Mouse (Mus musculus): ENCODE results near the gene Mvp. TPM values are rescaled to one million over a fixed set of nuclear protein-coding genes. Genes with fewer than 3 reads are reported as not detected.

Mvp gene
- polyA plus RNA-seq (2015; fragmentation: Nextera tagmentation; extraction: Ambion mirVana), result 13.1 and 17.0 TPM in 2 replicates

GRCm38 (mm10) chr7:127014320-127014719, at the start of gene Mvp:
Gene Mvp (minus strand): TSS chr7:127014621.
- no peaks in the 10 kb centered on the region for H3K27me3 ChIP-seq
- H3K4me3 ChIP-seq, result peak within 1 kb of the TSS; percentile 70
- 0 out of 2 replicates have a peak within 1 kb of the TSS, but pooled peaks have one; percentile 8 for H3K27ac ChIP-seq
- WGBS, result 39% methylated on average over 11 of the region's 11 CpGs
- ATAC-seq (ENCODE audit: insufficient number of reproducible peaks, low FRiP score, low TSS enrichment, low read depth), result no peak
- peaks cover 44% of the 10 kb centered on the region for H3K4me1 ChIP-seq
- peak within 1 kb of the TSS; percentile 32 for H3K4me2 ChIP-seq
- H3K36me3 ChIP-seq, result peaks cover 42% of the 10 kb centered on the region
- H3K9me3 ChIP-seq, result no peaks in the 10 kb centered on the region
- H3K9ac ChIP-seq, result 0 out of 2 replicates have a peak within 1 kb of the TSS, but pooled peaks have one; percentile 76

- H3K27me3 ChIP-seq, result no peaks in the 10 kb centered on the region; the same call in 1 of the 2 replicates
Observed at GRCm38 (mm10) chr7:127055026-127055585, 40.7 kb upstream of the Mvp start.

GRCm38 (mm10) chr7:127041851-127042672, 27.6 kb upstream of the Mvp start, which contains the start of gene Kif22:
Gene Kif22 (minus strand): TSS chr7:127042471.
- Histone ChIP-seq H3K27me3 (no peaks in the 10 kb centered on the region), H3K4me2 (peak within 1 kb of the TSS; percentile 90), H3K36me3 (peaks cover 3% of the 10 kb centered on the region; the same call in 1 of the 2 replicates), H3K9ac (peak within 1 kb of the TSS; percentile 81), H3K27ac (peak within 1 kb of the TSS; percentile 84), H3K9me3 (no peaks in the 10 kb centered on the region), H3K4me1 (peaks cover 20% of the 10 kb centered on the region), H3K4me3 (peak within 1 kb of the TSS; percentile 89)
- under 1% methylated on average over 53 of the region's 53 CpGs for WGBS
- ATAC-seq (ENCODE audit: insufficient number of reproducible peaks, low FRiP score, low TSS enrichment, low read depth), result peak; percentile 84; the same call in 1 of the 2 replicates

More at GRCm38 (mm10) chr7:127055026-127055585, 40.7 kb upstream of the Mvp start:
- Histone ChIP-seq H3K4me2 (no peak overlapping the region), H3K9ac (no peak overlapping the region), H3K4me1 (no peaks in the 10 kb centered on the region), H3K27ac (no peak overlapping the region), H3K4me3 (no peak overlapping the region), H3K36me3 (no peaks in the 10 kb centered on the region), H3K9me3 (no peaks in the 10 kb centered on the region)
- ATAC-seq (ENCODE audit: insufficient number of reproducible peaks, low FRiP score, low TSS enrichment, low read depth), result no peak
- WGBS, result 63% methylated on average over 5 of the region's 5 CpGs

- H3K36me3 ChIP-seq, result peaks cover 68% of the 10 kb centered on the region
- no peaks in the 10 kb centered on the region for H3K9me3 ChIP-seq
- 88% methylated on average over 1 of the region's 1 CpGs for WGBS
- no peak overlapping the region for H3K4me2 ChIP-seq
- H3K27me3 ChIP-seq, result no peaks in the 10 kb centered on the region
- peaks cover 7% of the 10 kb centered on the region for H3K4me1 ChIP-seq
- H3K4me3 ChIP-seq, result no peak overlapping the region
- H3K27ac ChIP-seq, result no peak overlapping the region
- ATAC-seq (ENCODE audit: insufficient number of reproducible peaks, low FRiP score, low TSS enrichment, low read depth), result no peak
- H3K9ac ChIP-seq, result no peak overlapping the region
Observed at GRCm38 (mm10) chr7:127031244-127031643, 16.8 kb upstream of the Mvp start.

- H3K4me1 ChIP-seq, result peaks cover 7% of the 10 kb centered on the region
- 100% methylated on average over 1 of the region's 1 CpGs for WGBS
- H3K27ac ChIP-seq, result no peak overlapping the region
- no peak overlapping the region for H3K4me3 ChIP-seq
- peaks cover 60% of the 10 kb centered on the region for H3K36me3 ChIP-seq
- no peaks in the 10 kb centered on the region for H3K27me3 ChIP-seq
- H3K9me3 ChIP-seq, result no peaks in the 10 kb centered on the region
- no peak overlapping the region for H3K4me2 ChIP-seq
- ATAC-seq (ENCODE audit: insufficient number of reproducible peaks, low FRiP score, low TSS enrichment, low read depth), result no peak
- no peak overlapping the region for H3K9ac ChIP-seq
Observed at GRCm38 (mm10) chr7:127030172-127030571, 15.8 kb upstream of the Mvp start.

GRCm38 (mm10) chr7:127027885-127028284, 13.5 kb upstream of the Mvp start:
- no peaks in the 10 kb centered on the region for H3K9me3 ChIP-seq
- H3K4me1 ChIP-seq, result peaks cover 28% of the 10 kb centered on the region
- H3K27ac ChIP-seq, result peak overlapping the region; percentile 98
- 60% methylated on average over 8 of the region's 8 CpGs for WGBS
- H3K4me3 ChIP-seq, result peak overlapping the region; percentile 88
- H3K36me3 ChIP-seq, result peaks cover 58% of the 10 kb centered on the region
- no peaks in the 10 kb centered on the region for H3K27me3 ChIP-seq
- peak overlapping the region; percentile 48; the same call in 1 of the 2 replicates for H3K9ac ChIP-seq
- no peak for ATAC-seq (ENCODE audit: insufficient number of reproducible peaks, low FRiP score, low TSS enrichment, low read depth)
- peak overlapping the region; percentile 82 for H3K4me2 ChIP-seq

GRCm38 (mm10) chr7:127026984-127027726, 12.7 kb upstream of the Mvp start, which contains the start of gene Maz:
Gene Maz (minus strand): TSS chr7:127027037.
- Histone ChIP-seq H3K27ac (peak within 1 kb of the TSS; percentile 98), H3K9me3 (no peaks in the 10 kb centered on the region), H3K4me3 (peak within 1 kb of the TSS; percentile 88), H3K27me3 (no peaks in the 10 kb centered on the region), H3K4me2 (peak within 1 kb of the TSS; percentile 82), H3K4me1 (peaks cover 35% of the 10 kb centered on the region), H3K36me3 (peaks cover 58% of the 10 kb centered on the region), H3K9ac (peak within 1 kb of the TSS; percentile 97)
- ATAC-seq (ENCODE audit: insufficient number of reproducible peaks, low FRiP score, low TSS enrichment, low read depth), result peak; percentile 92
- 0% methylated on average over 43 of the region's 63 CpGs for WGBS

- peaks cover 39% of the 10 kb centered on the region for H3K4me1 ChIP-seq
- peak overlapping the region; percentile 82 for H3K4me2 ChIP-seq
- peak overlapping the region; percentile 97 for H3K9ac ChIP-seq
- H3K27me3 ChIP-seq, result no peaks in the 10 kb centered on the region
- no peak; the same call in 1 of the 2 replicates for ATAC-seq (ENCODE audit: insufficient number of reproducible peaks, low FRiP score, low TSS enrichment, low read depth)
- 1% methylated on average over 20 of the region's 48 CpGs for WGBS
- H3K9me3 ChIP-seq, result no peaks in the 10 kb centered on the region
- peaks cover 53% of the 10 kb centered on the region for H3K36me3 ChIP-seq
- peak overlapping the region; percentile 98 for H3K27ac ChIP-seq
- peak overlapping the region; percentile 88 for H3K4me3 ChIP-seq
Observed at GRCm38 (mm10) chr7:127026616-127026983, 12.2 kb upstream of the Mvp start.

GRCm38 (mm10) chr7:127026161-127026600, 11.8 kb upstream of the Mvp start:
- peak overlapping the region; percentile 88 for H3K4me3 ChIP-seq
- no peaks in the 10 kb centered on the region for H3K27me3 ChIP-seq
- peaks cover 49% of the 10 kb centered on the region for H3K36me3 ChIP-seq
- peak overlapping the region; percentile 82 for H3K4me2 ChIP-seq
- H3K9me3 ChIP-seq, result no peaks in the 10 kb centered on the region
- under 1% methylated on average over 44 of the region's 48 CpGs for WGBS
- peak overlapping the region; percentile 98 for H3K27ac ChIP-seq
- ATAC-seq (ENCODE audit: insufficient number of reproducible peaks, low FRiP score, low TSS enrichment, low read depth), result peak; percentile 27
- H3K4me1 ChIP-seq, result peaks cover 44% of the 10 kb centered on the region
- H3K9ac ChIP-seq, result peak overlapping the region; percentile 97

GRCm38 (mm10) chr7:127025556-127026160, 11.2 kb upstream of the Mvp start:
- H3K36me3 ChIP-seq, result peaks cover 44% of the 10 kb centered on the region
- peaks cover 48% of the 10 kb centered on the region for H3K4me1 ChIP-seq
- no peak for ATAC-seq (ENCODE audit: insufficient number of reproducible peaks, low FRiP score, low TSS enrichment, low read depth)
- peak overlapping the region; percentile 82 for H3K4me2 ChIP-seq
- peak overlapping the region; percentile 88 for H3K4me3 ChIP-seq
- peak overlapping the region; percentile 98 for H3K27ac ChIP-seq
- peak overlapping the region; percentile 97 for H3K9ac ChIP-seq
- no peaks in the 10 kb centered on the region for H3K27me3 ChIP-seq
- H3K9me3 ChIP-seq, result no peaks in the 10 kb centered on the region
- WGBS, result under 1% methylated on average over 63 of the region's 65 CpGs

Data from limb, embryonic 15.5 days (tissue).